Mouse (Mus musculus) monocyte, adult 2 months (primary cell): ENCODE measurements around the gene Pkdcc.

Source experiments
- DNase-seq, 2 experiments: peaks; one replicate each; pipeline ENCODE4 v3.0.0; 2022; ENCODE audit warnings: low spot score in 2 of 2, low read depth in 1 of 2

Pkdcc gene

GRCm38 (mm10) chr17:83245460-83245859, 30.4 kb downstream of the Pkdcc start:
- no peak for DNase-seq

- DNase-seq, result no peak
Measured at GRCm38 (mm10) chr17:83246090-83246489, 31.0 kb downstream of the Pkdcc start.

GRCm38 (mm10) chr17:83247176-83247575, 32.1 kb downstream of the Pkdcc start:
- DNase-seq, result no peak

- no peak for DNase-seq
Measured at GRCm38 (mm10) chr17:83248467-83248866, 33.4 kb downstream of the Pkdcc start.

GRCm38 (mm10) chr17:83250903-83251526, 35.9 kb downstream of the Pkdcc start:
- DNase-seq, result no peak

- DNase-seq, result no peak
Measured at GRCm38 (mm10) chr17:83253051-83253649, 38.1 kb downstream of the Pkdcc start.

- peak; percentile 43 to 59 for DNase-seq
Measured at GRCm38 (mm10) chr17:83267202-83268128, 52.4 kb downstream of the Pkdcc start.

- peak; percentile 31 to 62 for DNase-seq
Measured at GRCm38 (mm10) chr17:83271509-83271908, 56.4 kb downstream of the Pkdcc start.

GRCm38 (mm10) chr17:83272641-83273040, 57.5 kb downstream of the Pkdcc start:
- no peak for DNase-seq

- no peak for DNase-seq
Measured at GRCm38 (mm10) chr17:83273636-83274035, 58.5 kb downstream of the Pkdcc start.

- DNase-seq, result peak in 1 of 2 experiments; percentile 25
Measured at GRCm38 (mm10) chr17:83274101-83274500, 59.0 kb downstream of the Pkdcc start.
